Mouse (Mus musculus): ENCODE data around the gene Ina.

Gene Ina

GRCm38 (mm10) chr19:47016487-47016886, 2.0 kb downstream of the Ina start:
- peak; percentile 66 for DNase-seq

GRCm38 (mm10) chr19:47017831-47018230, 3.3 kb downstream of the Ina start:
- DNase-seq = no peak

- no peak for DNase-seq
Observed at GRCm38 (mm10) chr19:47018330-47018729, 3.8 kb downstream of the Ina start.

- DNase-seq = no peak
Observed at GRCm38 (mm10) chr19:47019326-47019725, 4.8 kb downstream of the Ina start.

- DNase-seq = no peak
Observed at GRCm38 (mm10) chr19:47022709-47023108, 8.2 kb downstream of the Ina start.

- no peak for DNase-seq
Observed at GRCm38 (mm10) chr19:47023546-47023945, 9.0 kb downstream of the Ina start.

- no peak for DNase-seq
Observed at GRCm38 (mm10) chr19:47024954-47025353, 10.5 kb downstream of the Ina start.

- DNase-seq = no peak
Observed at GRCm38 (mm10) chr19:47026513-47026912, 12.0 kb downstream of the Ina start.

GRCm38 (mm10) chr19:47029796-47030195, 15.3 kb downstream of the Ina start:
- no peak for DNase-seq

- no peak for DNase-seq
Observed at GRCm38 (mm10) chr19:47031770-47032169, 17.3 kb downstream of the Ina start.

GRCm38 (mm10) chr19:47034916-47035315, 20.4 kb downstream of the Ina start:
- DNase-seq = no peak

GRCm38 (mm10) chr19:47036596-47036995, 22.1 kb downstream of the Ina start:
- no peak for DNase-seq

GRCm38 (mm10) chr19:47040720-47041473, 26.4 kb downstream of the Ina start:
- no peak for DNase-seq

GRCm38 (mm10) chr19:47043608-47044007, 29.1 kb downstream of the Ina start:
- no peak for DNase-seq

GRCm38 (mm10) chr19:47046343-47046742, 31.8 kb downstream of the Ina start:
- DNase-seq = no peak

- no peak for DNase-seq
Observed at GRCm38 (mm10) chr19:47047236-47047833, 32.8 kb downstream of the Ina start.

- no peak for DNase-seq
Observed at GRCm38 (mm10) chr19:47049061-47049460, 34.6 kb downstream of the Ina start.

GRCm38 (mm10) chr19:47049840-47050239, 35.3 kb downstream of the Ina start:
- no peak for DNase-seq

GRCm38 (mm10) chr19:47050271-47051032, 36.0 kb downstream of the Ina start, which contains the start of gene Pcgf6:
Pcgf6 (minus strand) TSS chr19:47050906.
- DNase-seq = peak; percentile 81

- no peak for DNase-seq
Observed at GRCm38 (mm10) chr19:47052927-47053326, 38.4 kb downstream of the Ina start.

GRCm38 (mm10) chr19:47053471-47053870, 39.0 kb downstream of the Ina start:
- DNase-seq = no peak

- DNase-seq = no peak
Observed at GRCm38 (mm10) chr19:47057684-47058083, 43.2 kb downstream of the Ina start.

- no peak for DNase-seq
Observed at GRCm38 (mm10) chr19:47065860-47066259, 51.4 kb downstream of the Ina start.

Measured in right cerebral cortex, postnatal 14 days (tissue).